Mouse (Mus musculus) CH12.LX (cell line): ENCODE measurements around the gene 4930402H24Rik. TPM values are rescaled to one million over a fixed set of nuclear protein-coding genes. Genes with fewer than 3 reads are reported as not detected.

ENCODE experiments used
- DNase-seq: peaks from one replicate; pipeline ENCODE4 v3.0.0-alpha.2; 2013; ENCODE audit errors: extremely low read depth
- H3K27ac ChIP-seq: 2 replicates; pipeline ENCODE4 v1.5.1; 2012; ENCODE audit warnings: low read depth, mild to moderate bottlenecking, control low read depth, moderate library complexity; ENCODE audit not compliant: insufficient read depth
- H3K27me3 ChIP-seq: replicated peaks from 2 replicates; pipeline ENCODE3; 2012; ENCODE audit warnings: inconsistent platforms
- H3K36me3 ChIP-seq, 2 experiments: replicated peaks in 1 of 2; 2 replicates each; pipeline versions ENCODE3 to v1.6.1; 2012; ENCODE audit warnings: inconsistent platforms in 1 of 2, low read length in 1 of 2, mild to moderate bottlenecking in 1 of 2, mixed read lengths in 1 of 2, moderate library complexity in 1 of 2; ENCODE audit not compliant: control insufficient read depth in 1 of 2, insufficient read depth in 1 of 2
- H3K4me1 ChIP-seq, 2 experiments: 2 replicates each; pipeline ENCODE4 v1.6.1; 2012; ENCODE audit warnings: inconsistent platforms in 1 of 2, moderate library complexity in 1 of 2; ENCODE audit not compliant: insufficient read depth in 2 of 2, control insufficient read depth in 1 of 2
- H3K4me2 ChIP-seq: 2 replicates; pipeline ENCODE4 v1.6.1; 2012; ENCODE audit warnings: low read depth, mild to moderate bottlenecking, control low read depth; ENCODE audit not compliant: poor library complexity, insufficient read depth, severe bottlenecking
- H3K4me3 ChIP-seq, 3 experiments: fragments of 150-350 bp in 1 of 3; sonication (generic) in 1 of 3; replicated peaks in 1 of 3; 2 replicates each; pipeline versions ENCODE3 to v1.5.1; 2011 to 2012; ENCODE audit warnings: low read depth in 2 of 3, low read length in 2 of 3, mild to moderate bottlenecking in 2 of 3, moderate library complexity in 2 of 3, control low read depth in 1 of 3, improper control_type of control experiment in 1 of 3, inconsistent platforms in 1 of 3, mixed read lengths in 1 of 3; ENCODE audit not compliant: poor library complexity in 1 of 3
- H3K79me2 ChIP-seq: replicated peaks from 2 replicates; pipeline ENCODE4 v1.6.1; 2012; ENCODE audit warnings: mild to moderate bottlenecking, moderate library complexity; ENCODE audit not compliant: control insufficient read depth, poor library complexity, insufficient read depth, severe bottlenecking; ENCODE audit errors: extremely low read depth
- H3K9ac ChIP-seq: 2 replicates; pipeline ENCODE4 v1.6.1; 2012; ENCODE audit warnings: low read depth, mild to moderate bottlenecking, control low read depth, moderate library complexity; ENCODE audit not compliant: insufficient read depth
- H3K9me3 ChIP-seq: replicated peaks from 2 replicates; pipeline ENCODE3; 2012; ENCODE audit warnings: low read length, inconsistent platforms, mixed read lengths
- CTCF ChIP-seq, 2 experiments: IDR thresholded peaks in 1 of 2; conservative IDR thresholded peaks in 1 of 2; 2 replicates each; pipeline ENCODE4 v1.5.1; 2011 to 2012; ENCODE audit warnings: low read depth in 2 of 2, low read length in 2 of 2, improper control_type of control experiment in 1 of 2, inconsistent platforms in 1 of 2, mild to moderate bottlenecking in 1 of 2, moderate library complexity in 1 of 2
- E2F4 ChIP-seq: IDR thresholded peaks from 2 replicates; pipeline ENCODE4 v1.6.1; 2011; ENCODE audit warnings: low read depth, low read length, improper control_type of control experiment; ENCODE audit not compliant: insufficient replicate concordance
- EP300 ChIP-seq: IDR thresholded peaks from 2 replicates; pipeline ENCODE4 v1.6.1; 2011; ENCODE audit warnings: low read length, improper control_type of control experiment
- MAFK ChIP-seq: IDR thresholded peaks from 2 replicates; pipeline ENCODE4 v1.6.1; 2011; ENCODE audit warnings: low read length, improper control_type of control experiment; ENCODE audit not compliant: insufficient replicate concordance
- MAZ ChIP-seq: IDR thresholded peaks from 2 replicates; pipeline ENCODE4 v1.6.1; 2012; ENCODE audit warnings: low read depth, mild to moderate bottlenecking, inconsistent platforms, low read length, improper control_type of control experiment, moderate library complexity
- MYC ChIP-seq: IDR thresholded peaks from 2 replicates; pipeline ENCODE4 v1.6.1; 2011; ENCODE audit warnings: low read depth, mild to moderate bottlenecking, improper control_type of control experiment, low read length
- NELFE ChIP-seq: IDR thresholded peaks from 2 replicates; pipeline ENCODE4 v1.6.1; 2011; ENCODE audit warnings: low read depth, low read length, improper control_type of control experiment
- PAX5 ChIP-seq: IDR thresholded peaks from 2 replicates; pipeline ENCODE4 v1.6.1; 2012; ENCODE audit warnings: low read length, inconsistent platforms, mixed read lengths
- POLR2A ChIP-seq: IDR thresholded peaks from 2 replicates; pipeline ENCODE4 v1.6.1; 2011; ENCODE audit warnings: low read depth, mild to moderate bottlenecking, improper control_type of control experiment, low read length
- POLR2AphosphoS2 ChIP-seq: IDR thresholded peaks from 2 replicates; pipeline ENCODE4 v1.6.1; 2011; ENCODE audit warnings: low read depth, low read length, improper control_type of control experiment
- RCOR1 ChIP-seq: conservative IDR thresholded peaks from 2 replicates; pipeline ENCODE4 v1.6.1; 2012; ENCODE audit warnings: low read depth, mild to moderate bottlenecking, inconsistent platforms, low read length, improper control_type of control experiment
- SIN3A ChIP-seq: IDR thresholded peaks from 2 replicates; pipeline ENCODE4 v1.6.1; 2012; ENCODE audit warnings: low read length, improper control_type of control experiment, inconsistent platforms
- TBP ChIP-seq: conservative IDR thresholded peaks from 2 replicates; pipeline ENCODE4 v1.6.1; 2011; ENCODE audit warnings: low read depth, low read length, improper control_type of control experiment
- TCF12 ChIP-seq: IDR thresholded peaks from 2 replicates; pipeline ENCODE4 v1.6.1; 2014; ENCODE audit warnings: low read depth, mild to moderate bottlenecking, inconsistent platforms, low read length, improper control_type of control experiment
- UBTF ChIP-seq: IDR thresholded peaks from 2 replicates; pipeline ENCODE4 v1.6.1; 2012; ENCODE audit warnings: low read depth, mild to moderate bottlenecking, inconsistent platforms, low read length, improper control_type of control experiment, moderate library complexity
- USF1 ChIP-seq: IDR thresholded peaks from 2 replicates; pipeline ENCODE4 v1.6.1; 2014; ENCODE audit warnings: low read depth, mild to moderate bottlenecking, inconsistent platforms, low read length, improper control_type of control experiment
- USF2 ChIP-seq: conservative IDR thresholded peaks from 2 replicates; pipeline ENCODE4 v1.6.1; 2011; ENCODE audit warnings: low read depth, low read length, improper control_type of control experiment
- ZC3H11A ChIP-seq: IDR thresholded peaks from 2 replicates; pipeline ENCODE4 v1.6.1; 2012; ENCODE audit warnings: low read depth, mild to moderate bottlenecking, inconsistent platforms, low read length, improper control_type of control experiment
- ZMIZ1 ChIP-seq: IDR thresholded peaks from 2 replicates; pipeline ENCODE4 v1.6.1; 2012; ENCODE audit warnings: low read depth, mild to moderate bottlenecking, inconsistent platforms, low read length, improper control_type of control experiment
- dilution Hi-C: fragments of 300-500 bp; cut with MboI; formaldehyde crosslinking; loops from 2 replicates; pipeline ENCODE4 v1.14.3; 2020; ENCODE audit warnings: low sequenced_read_pairs; ENCODE audit not compliant: extremely low pct_unique_long_range_greater_than_20kb, extremely low pct_ligation_motif_present
- in situ Hi-C: fragments of 300-500 bp; cut with MboI; formaldehyde crosslinking; loops from 3 replicates; pipeline ENCODE4 v1.14.3; 2019; ENCODE audit warnings: low sequenced_read_pairs, low pct_ligation_motif_present, low pct_unique_long_range_greater_than_20kb, mixed read lengths
- polyA plus RNA-seq: library from polyadenylated mRNA; unstranded; fragments of >175 nt; gene quantifications from 2 replicates; pipeline ENCODE4 v1.2.1, GENCODE M21; 2012; ENCODE audit warnings: low read depth; ENCODE audit not compliant: insufficient read length
- total RNA-seq, 2 experiments: library from RNA; depleted of rRNA; stranded (reverse); fragments of 300-350 nt in 1 of 2; fragments of >200 nt in 1 of 2; gene quantifications; 2 replicates each; pipeline ENCODE4 v1.2.3; 2012 to 2014

The 4930402H24Rik gene
- total and polyA plus RNA-seq, 3 experiments, result 4.2 to 4.8 (median 4.2) TPM

- H3K4me2 ChIP-seq, result no peak overlapping the region
- dilution Hi-C loops, result no loop called here
Measured at GRCm38 (mm10) chr2:130817865-130818264, 88.3 kb downstream of the 4930402H24Rik start.

DNA sequence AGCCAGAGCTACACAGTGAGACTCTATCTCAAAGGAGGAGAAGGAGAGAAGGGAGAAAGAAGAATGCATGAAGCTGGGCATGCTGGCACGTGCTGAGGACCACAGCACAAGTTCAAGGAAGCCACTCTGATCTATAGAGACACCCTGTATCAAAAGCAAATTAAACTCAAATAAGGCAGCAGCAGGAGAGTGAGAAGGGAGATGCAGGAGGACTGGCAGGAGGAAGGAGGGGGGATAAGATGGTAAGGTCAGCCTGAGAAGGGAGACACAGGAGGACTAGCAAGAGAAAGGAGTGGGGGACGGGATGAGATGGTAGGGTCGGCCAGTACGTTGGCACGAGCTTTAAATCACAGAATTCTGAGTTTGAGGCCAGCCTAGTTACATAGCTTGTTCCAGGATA lies 90.0 kb downstream of the 4930402H24Rik start:
- Histone ChIP-seq H3K4me1 (no peaks in the 10 kb centered on the region), H3K27ac (no peak overlapping the region), H3K9me3 (no peaks in the 10 kb centered on the region)
- no peak for TF ChIP-seq MAFK
- no peak for TF ChIP-seq UBTF
- no peak for TF ChIP-seq RCOR1
- no peak for TF ChIP-seq EP300
- TF ChIP-seq CTCF (conservative IDR thresholded peaks at IDR 0.05 in 1 of 2, IDR thresholded peaks at IDR 0.05 in 1 of 2; ENCODE audit: low read depth in 2 of 2, low read length in 2 of 2), result no peak
- no peak for TF ChIP-seq ZC3H11A
- TF ChIP-seq ZMIZ1, result no peak
- TF ChIP-seq TBP, result no peak
- no peak for TF ChIP-seq NELFE
- TF ChIP-seq, all 38 proteins: peak for 0
- no peak overlapping the region for H3K4me3 ChIP-seq
- peaks cover 0 to 20% of the 10 kb centered on the region in 2 experiments for H3K36me3 ChIP-seq
- dilution Hi-C loops (no loop called here), in situ Hi-C loops (no loop called here)
- no peaks in the 10 kb centered on the region for H3K79me2 ChIP-seq
- DNase-seq, result no peak
- H3K27me3 ChIP-seq, result no peaks in the 10 kb centered on the region
- no peak overlapping the region for H3K9ac ChIP-seq
- no peak overlapping the region for H3K4me2 ChIP-seq

More at GRCm38 (mm10) chr2:130817865-130818264, 88.3 kb downstream of the 4930402H24Rik start:
- Histone ChIP-seq H3K4me3 (no peak overlapping the region), H3K79me2 (no peaks in the 10 kb centered on the region), H3K9ac (no peak overlapping the region), H3K36me3 (peaks cover 0 to 14% of the 10 kb centered on the region in 2 experiments), H3K9me3 (no peaks in the 10 kb centered on the region), H3K27ac (no peak overlapping the region), H3K4me1 (no peaks in the 10 kb centered on the region), H3K27me3 (no peaks in the 10 kb centered on the region)
- TF ChIP-seq POLR2A (no peak), E2F4 (no peak), PAX5 (no peak), MYC (no peak), POLR2AphosphoS2 (no peak), TBP (no peak), SIN3A (no peak), MAZ (no peak), USF1 (no peak), USF2 (no peak), TCF12 (no peak)
- in situ Hi-C loops, result no loop called here
- no peak for DNase-seq
